Mouse (Mus musculus) neutrophil, adult 5-6 weeks (primary cell): ENCODE measurements around the gene Nagpa. TPM values are rescaled to one million over a fixed set of nuclear protein-coding genes. Genes with fewer than 3 reads are reported as not detected.

Source experiments
- ATAC-seq: fragments of 151-379, 151-347 bp; 2 replicates; pipeline ENCODE4 v1.8.0; 2017; ENCODE audit warnings: mild to moderate bottlenecking, moderate TSS enrichment; ENCODE audit not compliant: insufficient number of reproducible peaks, poor library complexity, low FRiP score, severe bottlenecking; ENCODE audit errors: extremely low read depth
- total RNA-seq: library from RNA; stranded (forward); fragments of 200-1000 nt; gene quantifications from 2 replicates; pipeline ENCODE4 v1.2.3, GENCODE M21; 2017

Gene Nagpa
- total RNA-seq, 1 experiment from 2014 or later, result 54.4 TPM

DNA sequence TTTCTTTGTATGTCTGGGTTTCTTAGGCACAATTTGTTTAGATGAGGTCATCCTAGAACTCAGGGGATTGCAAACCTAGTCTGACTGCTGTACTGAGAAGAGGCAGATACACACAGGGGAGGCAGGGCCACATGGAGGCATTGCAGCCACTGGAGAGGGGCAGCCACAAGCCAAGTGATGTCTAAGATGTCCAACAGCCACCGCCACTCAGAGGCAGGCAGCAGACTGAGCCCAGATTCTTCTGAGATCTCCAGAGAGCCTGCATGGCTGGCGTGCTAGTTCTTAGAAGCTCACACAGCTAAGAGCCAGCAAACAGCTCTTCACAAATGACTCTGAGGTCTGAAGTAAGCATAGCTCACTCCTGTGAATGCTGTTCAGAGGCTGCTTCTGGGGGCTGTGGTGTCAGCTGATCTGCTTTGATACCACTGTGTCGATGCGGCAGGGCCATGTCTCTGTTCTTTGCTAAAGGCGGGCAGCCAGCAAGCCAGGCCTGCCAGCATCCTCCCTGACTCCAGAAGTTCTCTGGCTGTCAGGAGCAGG, 1.7 kb upstream of the Nagpa start:
- no peak for ATAC-seq

GRCm38 (mm10) chr16:5203200-5203599, 612 bp downstream of the Nagpa start:
- no peak for ATAC-seq

GRCm38 (mm10) chr16:5202681-5203080, 1.1 kb downstream of the Nagpa start:
- ATAC-seq, result no peak

DNA sequence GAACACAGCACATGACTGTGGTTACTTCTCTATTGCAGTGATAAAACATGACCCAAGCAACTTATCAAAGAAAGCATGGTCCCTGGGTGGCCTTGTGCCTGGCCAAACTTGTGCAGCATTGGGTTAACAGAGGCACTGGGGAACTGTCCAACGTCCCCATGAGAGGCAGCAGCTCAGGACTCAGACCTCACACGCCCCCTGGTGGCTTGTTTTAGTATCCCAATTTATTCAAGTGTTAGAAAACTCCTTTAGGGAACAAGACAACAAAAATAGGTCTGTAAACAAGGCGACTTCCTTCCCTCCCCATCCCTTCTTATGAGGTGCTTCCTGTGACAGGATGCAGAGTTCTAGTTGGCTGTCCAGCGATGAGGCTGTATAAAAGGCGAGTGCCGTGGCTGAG, 8.7 kb downstream of the Nagpa start:
- peak; percentile 21; the same call in 1 of the 2 replicates for ATAC-seq

DNA sequence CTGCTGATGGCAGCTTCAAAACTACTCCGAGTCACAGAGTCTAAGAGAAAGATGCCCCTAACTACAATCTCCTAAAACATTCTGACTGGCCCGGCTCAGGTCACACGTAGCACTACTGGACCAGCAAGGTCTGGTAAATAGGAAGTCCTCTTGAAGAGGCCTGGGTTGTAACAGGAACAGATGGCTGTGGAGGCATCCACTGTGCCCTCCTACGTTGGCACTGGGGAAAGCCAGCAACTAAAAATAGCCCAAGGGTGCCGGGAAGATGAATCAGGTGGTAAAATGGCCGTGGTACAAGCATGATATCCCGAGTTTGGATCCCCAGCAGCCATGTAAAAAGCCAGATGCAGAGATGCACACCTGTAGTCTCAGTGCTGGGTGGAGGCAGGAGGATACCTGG, 17.6 kb downstream of the Nagpa start:
- no peak for ATAC-seq

GRCm38 (mm10) chr16:5185691-5186090, 18.1 kb downstream of the Nagpa start:
- no peak for ATAC-seq

GRCm38 (mm10) chr16:5184956-5185355, 18.9 kb downstream of the Nagpa start:
- no peak for ATAC-seq

DNA sequence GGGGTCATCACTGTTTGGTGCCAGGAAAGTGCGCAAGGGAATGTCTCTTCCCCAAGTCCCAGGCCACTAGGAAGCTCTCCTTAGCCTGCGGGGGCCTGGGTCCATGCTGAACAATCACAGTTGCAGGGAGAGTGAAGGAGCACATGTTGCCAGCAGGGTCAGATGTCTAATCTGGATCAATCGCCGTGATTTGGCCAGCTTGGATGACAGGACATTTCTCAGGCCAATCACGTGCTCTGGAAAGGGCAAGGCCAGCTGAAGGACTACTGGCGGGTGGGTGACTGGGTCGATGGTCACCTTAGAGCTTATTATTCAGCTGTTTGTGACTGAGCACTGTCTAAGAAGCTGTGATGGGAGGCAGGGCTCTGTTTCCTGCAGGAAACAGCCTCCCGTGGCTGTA, 19.7 kb downstream of the Nagpa start:
- no peak for ATAC-seq

- no peak for ATAC-seq
These were observed 20.4 kb downstream of the Nagpa start for GRCm38 (mm10) chr16:5183310-5183975.

- ATAC-seq, result no peak
These were observed 31.2 kb downstream of the Nagpa start for GRCm38 (mm10) chr16:5172636-5173035.

GRCm38 (mm10) chr16:5168829-5169228, 35.0 kb downstream of the Nagpa start:
- ATAC-seq, result no peak

GRCm38 (mm10) chr16:5168038-5168437, 35.8 kb downstream of the Nagpa start:
- ATAC-seq, result no peak

DNA sequence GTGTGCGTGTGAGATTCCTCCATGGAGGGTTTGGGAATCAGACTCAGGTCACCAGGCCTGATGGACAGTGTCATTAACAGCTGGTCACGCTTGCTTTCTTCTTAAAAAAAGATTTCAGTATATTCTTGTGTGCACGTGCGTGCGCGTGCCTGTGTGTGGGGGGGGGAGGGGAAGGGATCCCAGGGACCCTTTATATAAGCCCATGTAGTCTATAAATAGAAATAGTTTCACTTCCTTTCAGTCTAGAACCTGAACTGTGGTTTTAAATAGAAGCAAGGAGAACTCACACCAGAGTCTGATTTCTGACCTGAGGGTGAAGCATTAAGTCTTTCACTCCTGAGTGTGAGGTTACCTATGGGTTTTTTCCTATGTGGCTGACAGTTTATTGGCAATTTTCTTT, 39.5 kb downstream of the Nagpa start:
- no peak for ATAC-seq

DNA sequence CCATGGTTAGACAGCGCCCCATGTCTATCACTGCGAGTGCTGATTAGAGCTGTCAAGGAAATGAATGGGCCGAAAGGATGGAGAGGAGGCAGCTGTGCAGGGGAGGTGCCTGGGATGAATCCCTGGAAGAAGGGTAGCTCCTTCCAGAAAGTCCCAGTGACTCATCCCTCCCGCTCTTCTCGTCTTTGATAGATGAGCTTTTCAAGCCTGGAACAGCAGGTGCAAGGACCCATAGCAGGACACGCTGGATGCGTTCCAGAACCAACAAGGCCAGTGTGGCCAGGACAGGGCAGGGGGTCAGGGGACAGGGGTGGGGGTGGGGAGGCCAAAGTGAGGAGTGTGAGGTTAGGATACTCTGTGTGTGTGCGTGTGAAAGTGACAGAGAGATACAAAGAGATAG, 44.6 kb downstream of the Nagpa start:
- ATAC-seq, result no peak

DNA sequence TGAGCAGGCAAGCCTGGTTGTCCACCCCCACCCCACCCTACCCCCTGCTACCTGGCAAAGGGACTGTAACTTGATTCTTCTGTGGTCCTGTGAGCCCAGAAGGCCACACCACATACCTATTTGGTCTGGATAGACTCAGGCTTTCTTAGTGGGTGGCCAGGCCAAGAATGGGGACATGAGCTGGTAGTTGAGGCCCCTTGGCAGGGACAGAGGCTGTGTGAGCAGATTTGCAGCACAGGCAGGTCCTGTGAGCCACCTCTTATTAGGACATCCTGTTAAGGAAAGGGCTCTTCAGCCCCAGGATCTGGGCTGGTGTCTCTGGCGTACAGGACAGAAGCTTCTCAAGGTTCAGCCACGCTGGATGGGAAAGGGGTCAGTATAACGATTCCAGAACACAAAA, 46.7 kb downstream of the Nagpa start:
- ATAC-seq, result no peak

GRCm38 (mm10) chr16:5156495-5156894, 47.3 kb downstream of the Nagpa start:
- no peak for ATAC-seq

DNA sequence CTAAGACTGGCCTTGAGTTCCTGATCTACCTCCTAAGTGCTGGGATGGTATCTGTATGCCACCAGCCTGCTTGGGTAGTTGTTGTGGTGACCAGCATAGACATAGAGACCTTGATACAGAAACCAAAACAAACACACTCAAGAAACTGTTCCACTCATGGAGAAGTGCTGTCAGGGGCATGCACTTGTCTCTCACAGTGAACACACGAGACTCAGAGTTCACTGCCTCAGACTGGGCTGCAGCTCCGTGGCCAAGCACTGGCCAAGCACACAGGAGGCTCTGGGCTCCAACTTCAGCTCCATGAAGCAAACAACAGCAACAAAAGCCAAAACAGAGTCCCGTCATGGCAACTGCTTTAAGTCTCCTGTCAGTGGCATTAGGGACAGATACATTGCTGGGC, 48.8 kb downstream of the Nagpa start:
- ATAC-seq, result no peak

GRCm38 (mm10) chr16:5153299-5154026, 50.3 kb downstream of the Nagpa start:
- ATAC-seq, result no peak

DNA sequence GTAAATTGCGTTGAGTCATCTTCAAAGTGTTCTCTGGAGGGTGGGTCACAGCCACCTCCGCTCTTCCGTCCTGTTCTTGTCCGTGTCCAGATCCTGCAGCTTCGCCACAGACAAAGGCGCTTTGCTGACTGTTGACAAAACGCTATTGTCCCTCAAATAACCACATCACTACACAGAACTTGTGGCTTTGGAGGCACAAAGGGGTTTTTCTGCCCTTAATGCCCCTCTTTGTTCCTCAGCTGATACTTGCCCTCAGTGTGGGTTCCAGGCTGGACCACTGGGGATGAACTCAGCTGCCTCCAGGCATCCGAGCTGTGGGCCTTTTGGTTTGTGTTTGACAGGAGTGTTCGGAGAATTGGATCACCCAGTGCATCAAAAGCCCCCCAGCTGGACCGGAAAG, 53.3 kb downstream of the Nagpa start:
- ATAC-seq, result no peak

GRCm38 (mm10) chr16:5147037-5147385, 56.8 kb downstream of the Nagpa start, which contains the start of gene Sec14l5:
Gene Sec14l5 (plus strand): TSS chr16:5147109.
- no peak for ATAC-seq
